ENCODE assay signal across 9 mouse cellular contexts in genomic region chr9:45371337-45371707, GRCm38 (mm10). TPM values are rescaled to one million over a fixed set of nuclear protein-coding genes. Genes with fewer than 3 reads are reported as not detected.
A peak's percentile ranks its signal among the peaks of the same experiment; 100 is the strongest.
DNase-seq lines count a peak whose midpoint lies in the region; ATAC-seq and TF ChIP-seq lines count a peak whose summit lies in the region.
"Had no signal": no experiment of that assay in that cellular context is flagged by ENCODE, and none has a peak within 500 bp of the region (broad histone marks: within the 10 kb centered on the region; RNA-seq: fewer than 3 reads in every experiment).

No protein-coding gene starts in this region.

- H3K4me3 ChIP-seq in left cerebral cortex, adult 2 months, result peak overlapping the region; percentile 57
- H3K4me3 ChIP-seq in embryonic facial prominence, embryonic 14.5 days (ENCODE audit: low read depth, low read length), result peak overlapping the region; percentile 66
- peak overlapping the region; percentile 62 for H3K4me3 ChIP-seq in intestine, embryonic 14.5 days (ENCODE audit: low read depth, low read length)
- H3K4me3 ChIP-seq in neural tube, embryonic 15.5 days (replicated peaks), result peak overlapping the region; percentile 68

- 23% methylated on average over 2 of the region's 2 CpGs for WGBS in embryonic facial prominence, embryonic 14.5 days
- 19% methylated on average over 2 of the region's 2 CpGs for WGBS in intestine, embryonic 14.5 days
- WGBS in neural tube, embryonic 15.5 days, result 7% methylated on average over 2 of the region's 2 CpGs

- no peak for TF ChIP-seq CTCF in left cerebral cortex, adult 2 months (IDR thresholded peaks at IDR 0.05)

- peaks cover 7% of the 10 kb centered on the region; the same call in 1 of the 2 replicates for H3K4me1 ChIP-seq in embryonic facial prominence, embryonic 14.5 days (ENCODE audit: control insufficient read depth, insufficient read depth, low read length)
- H3K4me1 ChIP-seq in intestine, embryonic 14.5 days (replicated peaks; ENCODE audit: control insufficient read depth, insufficient read depth, low read length), result peaks cover 20% of the 10 kb centered on the region
- H3K4me1 ChIP-seq in neural tube, embryonic 15.5 days, result peaks cover 45% of the 10 kb centered on the region

- peak overlapping the region; percentile 90 for H3K4me2 ChIP-seq in embryonic facial prominence, embryonic 14.5 days (ENCODE audit: low read depth, low read length)
- H3K4me2 ChIP-seq in intestine, embryonic 14.5 days (ENCODE audit: low read length), result peak overlapping the region; percentile 68
- H3K4me2 ChIP-seq in neural tube, embryonic 15.5 days, result peak overlapping the region; percentile 87

- H3K36me3 ChIP-seq in embryonic facial prominence, embryonic 14.5 days (ENCODE audit: control insufficient read depth, insufficient read depth, low read length), result no peaks in the 10 kb centered on the region
- H3K36me3 ChIP-seq in intestine, embryonic 14.5 days (ENCODE audit: control insufficient read depth, insufficient read depth, low read length), result 0 out of 2 replicates have a peak, but pooled peaks cover 3% of the 10 kb centered on the region
- no peaks in the 10 kb centered on the region for H3K36me3 ChIP-seq in neural tube, embryonic 15.5 days

- no peaks in the 10 kb centered on the region for H3K9me3 ChIP-seq in embryonic facial prominence, embryonic 14.5 days (ENCODE audit: control insufficient read depth, low read length)
- no peaks in the 10 kb centered on the region for H3K9me3 ChIP-seq in intestine, embryonic 14.5 days (ENCODE audit: control insufficient read depth, low read length)
- no peaks in the 10 kb centered on the region for H3K9me3 ChIP-seq in neural tube, embryonic 15.5 days (replicated peaks)

- no peak for ATAC-seq in embryonic facial prominence, embryonic 14.5 days (ENCODE audit: low read depth)
- ATAC-seq in intestine, embryonic 14.5 days (replicated peaks; ENCODE audit: low FRiP score, low TSS enrichment, low read depth), result no peak
- peak; percentile 66 for ATAC-seq in neural tube, embryonic 15.5 days (ENCODE audit: low FRiP score)

- no peak for DNase-seq in left cerebral cortex, adult 2 months (ENCODE audit: extremely low spot score in 1 of 2, low spot score in 2 of 2)
- no peak for DNase-seq in left cerebral cortex, adult 9 months (ENCODE audit: low spot score in 2 of 2)
- no peak for DNase-seq in embryonic facial prominence, embryonic 14.5 days (ENCODE audit: low spot score)
- DNase-seq in intestine, embryonic 14.5 days (ENCODE audit: low spot score), result no peak
- no peak for DNase-seq in right cerebral cortex, postnatal 4 days
- no peak for DNase-seq in ovary, postnatal 14 days (ENCODE audit: low spot score)
- DNase-seq in spleen, adult 12 weeks (ENCODE audit: low spot score), result no peak

- peak overlapping the region; percentile 70 for H3K27ac ChIP-seq in left cerebral cortex, adult 2 months
- no peak overlapping the region for H3K27ac ChIP-seq in embryonic facial prominence, embryonic 14.5 days (replicated peaks; ENCODE audit: low read depth, low read length)
- no peak overlapping the region for H3K27ac ChIP-seq in intestine, embryonic 14.5 days (ENCODE audit: low read depth)
- H3K27ac ChIP-seq in neural tube, embryonic 15.5 days (replicated peaks), result peak overlapping the region; percentile 82

- intact Hi-C loops in left cerebral cortex, adult 2 months (cut with DNase I), result no loop called here

- H3K27me3 ChIP-seq in embryonic facial prominence, embryonic 14.5 days (replicated peaks; ENCODE audit: control insufficient read depth, insufficient read depth, low read length), result no peaks in the 10 kb centered on the region
- H3K27me3 ChIP-seq in intestine, embryonic 14.5 days (replicated peaks; ENCODE audit: control insufficient read depth, insufficient read depth, low read length), result no peaks in the 10 kb centered on the region; the same call in 1 of the 2 replicates
- no peaks in the 10 kb centered on the region; the same call in 1 of the 2 replicates for H3K27me3 ChIP-seq in neural tube, embryonic 15.5 days (replicated peaks)

- peak overlapping the region; percentile 74 for H3K9ac ChIP-seq in embryonic facial prominence, embryonic 14.5 days (ENCODE audit: low read depth, low read length)
- peak overlapping the region; percentile 61; the same call in 1 of the 2 replicates for H3K9ac ChIP-seq in intestine, embryonic 14.5 days (ENCODE audit: low read length)
- peak overlapping the region; percentile 70 for H3K9ac ChIP-seq in neural tube, embryonic 15.5 days (replicated peaks)

RNA-seq across cellular contexts. Expression of gene Fxyd6, which starts 1.3 kb away (rescaled TPM):
- total RNA-seq in left cerebral cortex, adult 2 months (2021), result 100 to 1,000 TPM; 106 to 107 TPM
- 56.9 and 71.4 TPM in 2 replicates for polyA plus RNA-seq in embryonic facial prominence, embryonic 14.5 days (2014; fragmentation: Nextera tagmentation; extraction: Ambion mirVana)
- polyA plus RNA-seq in intestine, embryonic 14.5 days (2014; fragmentation: Nextera tagmentation; extraction: Ambion mirVana), result 67.3 and 76.0 TPM in 2 replicates
- polyA plus RNA-seq in neural tube, embryonic 15.5 days (2015; fragmentation: Nextera tagmentation; extraction: Ambion mirVana), result 442 and 531 TPM in 2 replicates

RNA-seq across cellular contexts. Expression of gene Fxyd2, which starts 28.1 kb away (rescaled TPM):
- 1 to 10 TPM; 4.8 to 6.5 TPM for total RNA-seq in left cerebral cortex, adult 2 months (2021)
- polyA plus RNA-seq in embryonic facial prominence, embryonic 14.5 days (2014; fragmentation: Nextera tagmentation; extraction: Ambion mirVana), result 5.3 and 5.4 TPM in 2 replicates
- 2.4 and 5.2 TPM in 2 replicates for polyA plus RNA-seq in intestine, embryonic 14.5 days (2014; fragmentation: Nextera tagmentation; extraction: Ambion mirVana)
- 9.8 and 13.6 TPM in 2 replicates for polyA plus RNA-seq in neural tube, embryonic 15.5 days (2015; fragmentation: Nextera tagmentation; extraction: Ambion mirVana)

RNA-seq across cellular contexts. Expression of gene Tmprss13, which starts 52.4 kb away (rescaled TPM):
- not detected for total RNA-seq in left cerebral cortex, adult 2 months (2021)
- 2.6 and 3.3 TPM in 2 replicates for polyA plus RNA-seq in embryonic facial prominence, embryonic 14.5 days (2014; fragmentation: Nextera tagmentation; extraction: Ambion mirVana)
- polyA plus RNA-seq in intestine, embryonic 14.5 days (2014; fragmentation: Nextera tagmentation; extraction: Ambion mirVana), result 0.48 and 0.80 TPM in 2 replicates
- polyA plus RNA-seq in neural tube, embryonic 15.5 days (2015; fragmentation: Nextera tagmentation; extraction: Ambion mirVana), result 0.04 and 0.24 TPM in 2 replicates
- polyA plus RNA-seq: liver, embryonic 16.5 days had no signal

RNA-seq across cellular contexts. Expression of gene Dscaml1, which starts 55.1 kb away (rescaled TPM):
- 10 to 100 TPM; 58.0 to 61.5 TPM for total RNA-seq in left cerebral cortex, adult 2 months (2021)
- 0.86 and 1.1 TPM in 2 replicates for polyA plus RNA-seq in embryonic facial prominence, embryonic 14.5 days (2014; fragmentation: Nextera tagmentation; extraction: Ambion mirVana)
- 0.26 and 0.41 TPM in 2 replicates for polyA plus RNA-seq in intestine, embryonic 14.5 days (2014; fragmentation: Nextera tagmentation; extraction: Ambion mirVana)
- polyA plus RNA-seq in neural tube, embryonic 15.5 days (2015; fragmentation: Nextera tagmentation; extraction: Ambion mirVana), result 12.4 and 16.4 TPM in 2 replicates
- polyA plus RNA-seq: liver, embryonic 16.5 days had no signal

Comparison
In these comparisons a context has a peak if more than half of its experiments do, and no peak if none do; other contexts are left out.
1. H3K27ac ChIP-seq: peak in left cerebral cortex, adult 2 months (single experiment) and neural tube, embryonic 15.5 days (single experiment); none in embryonic facial prominence, embryonic 14.5 days (single experiment) and intestine, embryonic 14.5 days (single experiment).
2. Peak in every context shown above with its lines, with median percentiles within 50 percentile points of each other: H3K4me3 ChIP-seq, H3K4me2 ChIP-seq and H3K9ac ChIP-seq.